Mouse (Mus musculus): ENCODE measurements around the gene Hoxa9.

Gene Hoxa9

DNA sequence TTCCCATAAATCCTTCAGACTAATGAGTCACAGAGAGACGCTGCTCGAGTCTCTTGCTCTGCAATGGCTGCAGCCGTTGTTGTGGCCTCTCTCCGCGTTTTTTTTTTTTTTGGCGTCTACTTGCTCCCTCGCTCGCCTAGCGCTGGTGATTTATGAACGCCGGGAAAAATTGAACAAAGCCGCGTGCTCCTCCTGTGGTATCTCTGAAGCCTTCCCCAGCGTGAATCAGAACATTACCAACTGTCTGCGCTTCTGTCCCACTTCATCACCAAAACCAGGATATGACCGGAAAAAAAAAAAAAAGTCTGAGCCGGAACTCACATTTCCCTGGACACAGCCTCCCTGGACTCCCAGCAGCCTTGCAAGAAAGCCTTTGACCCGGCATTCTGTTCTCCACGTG lies 45.7 kb downstream of the Hoxa9 start:
- no peaks in the 10 kb centered on the region for H3K36me3 ChIP-seq (ENCODE audit: insufficient read depth, low read length)
- TF ChIP-seq CTCF (conservative IDR thresholded peaks at IDR 0.05; ENCODE audit: low read length) (no peak), NANOG (IDR thresholded peaks at IDR 0.05; ENCODE audit: borderline replicate concordance, low read length) (no peak), POU5F1 (IDR thresholded peaks at IDR 0.05; ENCODE audit: borderline replicate concordance, low read length) (no peak)
- H3K4me1 ChIP-seq (replicated peaks; ENCODE audit: low read depth, low read length): peaks cover 18% of the 10 kb centered on the region
- no peaks in the 10 kb centered on the region for H3K9me3 ChIP-seq (ENCODE audit: low read length)
- H3K4me3 ChIP-seq (replicated peaks; ENCODE audit: low read length): no peak overlapping the region
- peaks cover 99% of the 10 kb centered on the region for H3K27me3 ChIP-seq (ENCODE audit: insufficient read depth, low read length)

DNA sequence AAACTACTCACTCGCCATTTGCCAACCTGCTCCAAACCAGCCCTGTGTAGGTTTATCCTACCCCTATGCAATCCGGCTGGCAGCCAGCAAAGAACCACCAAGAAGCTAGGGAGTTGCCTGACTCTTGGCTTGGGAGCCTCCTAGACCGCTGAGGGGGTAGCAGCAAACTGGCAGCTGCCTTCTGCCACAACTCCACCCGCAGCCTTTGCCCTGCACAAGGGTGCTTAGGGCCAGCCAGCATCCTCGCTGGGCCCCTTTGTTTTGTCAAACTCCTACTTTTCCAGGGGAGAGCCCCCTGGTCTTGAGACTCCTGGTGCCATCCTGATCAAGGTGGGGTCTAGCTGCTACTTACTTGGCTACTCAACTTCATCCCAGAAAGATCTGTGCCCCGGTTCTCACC lies 46.2 kb downstream of the Hoxa9 start:
- TF ChIP-seq POU5F1 (IDR thresholded peaks at IDR 0.05; ENCODE audit: borderline replicate concordance, low read length) (no peak), CTCF (conservative IDR thresholded peaks at IDR 0.05; ENCODE audit: low read length) (no peak), NANOG (IDR thresholded peaks at IDR 0.05; ENCODE audit: borderline replicate concordance, low read length) (no peak)
- peaks cover 99% of the 10 kb centered on the region for H3K27me3 ChIP-seq (ENCODE audit: insufficient read depth, low read length)
- peaks cover 20% of the 10 kb centered on the region for H3K4me1 ChIP-seq (replicated peaks; ENCODE audit: low read depth, low read length)
- H3K9me3 ChIP-seq (ENCODE audit: low read length): no peaks in the 10 kb centered on the region
- no peaks in the 10 kb centered on the region for H3K36me3 ChIP-seq (ENCODE audit: insufficient read depth, low read length)
- no peak overlapping the region for H3K4me3 ChIP-seq (replicated peaks; ENCODE audit: low read length)

GRCm38 (mm10) chr6:52183311-52184080 lies 47.4 kb downstream of the Hoxa9 start:
- Histone ChIP-seq H3K4me3 (replicated peaks; ENCODE audit: low read length) (no peak overlapping the region), H3K4me1 (replicated peaks; ENCODE audit: low read depth, low read length) (peaks cover 23% of the 10 kb centered on the region), H3K9me3 (ENCODE audit: low read length) (no peaks in the 10 kb centered on the region), H3K27me3 (ENCODE audit: insufficient read depth, low read length) (peaks cover 99% of the 10 kb centered on the region), H3K36me3 (ENCODE audit: insufficient read depth, low read length) (no peaks in the 10 kb centered on the region)
- no peak for TF ChIP-seq CTCF (conservative IDR thresholded peaks at IDR 0.05; ENCODE audit: low read length)
- no peak for TF ChIP-seq POU5F1 (IDR thresholded peaks at IDR 0.05; ENCODE audit: borderline replicate concordance, low read length)
- no peak for TF ChIP-seq NANOG (IDR thresholded peaks at IDR 0.05; ENCODE audit: borderline replicate concordance, low read length)

- H3K4me1 ChIP-seq (replicated peaks; ENCODE audit: low read depth, low read length): peaks cover 23% of the 10 kb centered on the region
- no peak overlapping the region for H3K4me3 ChIP-seq (replicated peaks; ENCODE audit: low read length)
- H3K9me3 ChIP-seq (ENCODE audit: low read length): no peaks in the 10 kb centered on the region
- H3K27me3 ChIP-seq (ENCODE audit: insufficient read depth, low read length): peaks cover 99% of the 10 kb centered on the region
- H3K36me3 ChIP-seq (ENCODE audit: insufficient read depth, low read length): no peaks in the 10 kb centered on the region
- no peak for TF ChIP-seq NANOG (IDR thresholded peaks at IDR 0.05; ENCODE audit: borderline replicate concordance, low read length)
- TF ChIP-seq CTCF (conservative IDR thresholded peaks at IDR 0.05; ENCODE audit: low read length): no peak
- TF ChIP-seq POU5F1 (IDR thresholded peaks at IDR 0.05; ENCODE audit: borderline replicate concordance, low read length): no peak
Observed at GRCm38 (mm10) chr6:52182793-52183192, 48.1 kb downstream of the Hoxa9 start.

DNA sequence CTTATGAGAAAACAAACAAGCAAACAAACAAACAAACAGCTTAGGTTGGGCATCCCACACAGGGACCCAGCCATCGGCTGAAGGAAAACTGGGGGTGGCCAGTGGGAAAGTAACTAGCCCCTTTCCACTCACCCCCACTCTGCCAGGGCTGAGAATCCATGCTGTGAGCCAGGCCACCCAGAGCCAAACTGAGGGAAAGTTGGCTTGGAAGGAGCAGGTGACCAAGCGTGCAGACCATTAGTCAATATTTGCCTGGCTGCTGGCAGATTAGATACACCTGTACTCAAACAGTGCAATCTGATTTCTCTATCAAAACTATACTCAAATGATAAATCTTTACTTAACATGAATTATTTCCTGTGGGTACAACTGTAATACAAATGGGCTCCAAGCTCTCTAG lies 48.9 kb downstream of the Hoxa9 start:
- H3K9me3 ChIP-seq (ENCODE audit: low read length): no peaks in the 10 kb centered on the region
- H3K4me3 ChIP-seq (replicated peaks; ENCODE audit: low read length): no peak overlapping the region
- no peaks in the 10 kb centered on the region for H3K36me3 ChIP-seq (ENCODE audit: insufficient read depth, low read length)
- peaks cover 29% of the 10 kb centered on the region for H3K4me1 ChIP-seq (replicated peaks; ENCODE audit: low read depth, low read length)
- TF ChIP-seq POU5F1 (IDR thresholded peaks at IDR 0.05; ENCODE audit: borderline replicate concordance, low read length) (no peak), NANOG (IDR thresholded peaks at IDR 0.05; ENCODE audit: borderline replicate concordance, low read length) (no peak), CTCF (conservative IDR thresholded peaks at IDR 0.05; ENCODE audit: low read length) (no peak)
- peaks cover 99% of the 10 kb centered on the region for H3K27me3 ChIP-seq (ENCODE audit: insufficient read depth, low read length)

DNA sequence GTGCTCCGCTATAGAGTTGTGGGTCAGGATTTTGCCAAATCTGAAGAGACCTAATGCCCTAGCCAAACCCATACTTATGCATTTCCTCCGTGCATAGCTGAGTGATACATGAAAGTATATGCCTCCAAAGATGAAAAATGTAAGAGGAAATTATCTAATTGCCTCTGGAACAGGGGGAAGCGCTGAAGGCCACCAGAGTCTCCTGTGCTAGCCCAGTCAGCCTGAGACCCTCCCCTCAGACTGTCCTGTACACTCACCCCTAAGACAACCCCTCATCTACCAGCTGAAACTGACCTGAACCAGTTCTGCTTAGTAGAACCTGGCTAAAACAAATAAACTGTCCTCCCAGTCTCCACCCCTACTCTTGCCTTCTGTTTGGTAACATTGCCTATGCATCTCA lies 50.2 kb downstream of the Hoxa9 start:
- H3K9me3 ChIP-seq (ENCODE audit: low read length): no peaks in the 10 kb centered on the region
- peaks cover 97% of the 10 kb centered on the region for H3K27me3 ChIP-seq (ENCODE audit: insufficient read depth, low read length)
- H3K36me3 ChIP-seq (ENCODE audit: insufficient read depth, low read length): no peaks in the 10 kb centered on the region
- TF ChIP-seq CTCF (conservative IDR thresholded peaks at IDR 0.05; ENCODE audit: low read length) (no peak), NANOG (IDR thresholded peaks at IDR 0.05; ENCODE audit: borderline replicate concordance, low read length) (no peak), POU5F1 (IDR thresholded peaks at IDR 0.05; ENCODE audit: borderline replicate concordance, low read length) (no peak)
- H3K4me3 ChIP-seq (replicated peaks; ENCODE audit: low read length): no peak overlapping the region
- peaks cover 38% of the 10 kb centered on the region for H3K4me1 ChIP-seq (replicated peaks; ENCODE audit: low read depth, low read length)

- peaks cover 95% of the 10 kb centered on the region for H3K27me3 ChIP-seq (ENCODE audit: insufficient read depth, low read length)
- TF ChIP-seq CTCF (conservative IDR thresholded peaks at IDR 0.05; ENCODE audit: low read length): no peak
- no peak for TF ChIP-seq NANOG (IDR thresholded peaks at IDR 0.05; ENCODE audit: borderline replicate concordance, low read length)
- no peak for TF ChIP-seq POU5F1 (IDR thresholded peaks at IDR 0.05; ENCODE audit: borderline replicate concordance, low read length)
- no peaks in the 10 kb centered on the region for H3K9me3 ChIP-seq (ENCODE audit: low read length)
- H3K4me3 ChIP-seq (replicated peaks; ENCODE audit: low read length): no peak overlapping the region
- no peaks in the 10 kb centered on the region for H3K36me3 ChIP-seq (ENCODE audit: insufficient read depth, low read length)
- H3K4me1 ChIP-seq (replicated peaks; ENCODE audit: low read depth, low read length): peaks cover 39% of the 10 kb centered on the region
Observed at GRCm38 (mm10) chr6:52180213-52180710, 50.6 kb downstream of the Hoxa9 start.

DNA sequence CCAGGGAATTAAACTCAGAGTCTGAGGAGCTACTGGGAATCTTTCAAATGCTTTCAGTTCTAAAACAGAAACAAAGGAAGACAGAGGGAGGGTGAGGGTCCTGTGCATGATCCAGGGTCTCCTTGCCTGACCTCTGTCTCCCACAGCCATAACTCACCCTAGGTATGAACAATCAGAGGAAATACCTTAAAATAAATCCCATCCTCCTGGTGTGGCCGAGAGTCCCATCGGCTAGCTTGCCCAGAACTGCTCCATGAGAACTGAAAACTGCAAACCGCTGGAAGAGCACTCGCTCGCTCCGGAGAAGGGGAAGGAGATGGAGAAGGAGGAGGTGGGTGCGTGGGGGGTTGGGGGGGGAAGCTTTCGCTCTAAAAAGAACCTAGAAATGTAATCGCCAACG lies 51.2 kb downstream of the Hoxa9 start:
- TF ChIP-seq NANOG (IDR thresholded peaks at IDR 0.05; ENCODE audit: borderline replicate concordance, low read length): no peak
- no peaks in the 10 kb centered on the region for H3K36me3 ChIP-seq (ENCODE audit: insufficient read depth, low read length)
- H3K4me1 ChIP-seq (replicated peaks; ENCODE audit: low read depth, low read length): peaks cover 42% of the 10 kb centered on the region

More for the DNA sequence above, 51.2 kb downstream of the Hoxa9 start:
- Histone ChIP-seq H3K4me3 (replicated peaks; ENCODE audit: low read length) (no peak overlapping the region), H3K27me3 (ENCODE audit: insufficient read depth, low read length) (peaks cover 95% of the 10 kb centered on the region), H3K9me3 (ENCODE audit: low read length) (no peaks in the 10 kb centered on the region)
